Mouse (Mus musculus): Measurements from ENCODE around the gene Gm3646. TPM values are rescaled to one million over a fixed set of nuclear protein-coding genes. Genes with fewer than 3 reads are reported as not detected.

Gm3646 gene
- polyA plus RNA-seq, 2 experiments = not detected

GRCm38 (mm10) chr1:39830786-39831593 is 25.9 kb upstream of the Gm3646 start:
- no peak for DNase-seq (ENCODE audit: low read depth in 3 of 3, low spot score in 3 of 3)
- TF ChIP-seq CTCF (IDR thresholded peaks at IDR 0.05; ENCODE audit: low read depth) (no peak), EP300 (IDR thresholded peaks at IDR 0.05; ENCODE audit: low read depth) (no peak)
- Histone ChIP-seq H3K36me3 (replicated peaks; ENCODE audit: control insufficient read depth, insufficient read depth, low read depth) (no peaks in the 10 kb centered on the region), H3K27ac (no peak overlapping the region), H3K9ac (replicated peaks) (no peak overlapping the region), H3K9me3 (ENCODE audit: control insufficient read depth, low read length) (no peaks in the 10 kb centered on the region), H3K4me1 (replicated peaks; ENCODE audit: control insufficient read depth in 2 of 2, insufficient read depth in 2 of 2, low read length in 1 of 2) (0 out of 4 replicates have a peak, but pooled peaks cover 0 to 2% of the 10 kb centered on the region in 2 experiments), H3K4me2 (ENCODE audit: low read depth) (no peak overlapping the region), H3K27me3 (ENCODE audit: control insufficient read depth, insufficient read depth, low read length) (no peaks in the 10 kb centered on the region), H3K4me3 (ENCODE audit: insufficient read depth in 1 of 2, low read depth in 2 of 2, low read length in 2 of 2) (no peak overlapping the region)
- ATAC-seq (ENCODE audit: insufficient read depth) = no peak
- 76% methylated on average over 11 of the region's 11 CpGs for WGBS (ENCODE audit: insufficient replicate concordance)

GRCm38 (mm10) chr1:39824902-39825301 is 19.8 kb upstream of the Gm3646 start:
- Histone ChIP-seq H3K36me3 (replicated peaks; ENCODE audit: control insufficient read depth, insufficient read depth, low read depth) (no peaks in the 10 kb centered on the region), H3K27me3 (ENCODE audit: control insufficient read depth, insufficient read depth, low read length) (no peaks in the 10 kb centered on the region), H3K4me3 (ENCODE audit: insufficient read depth in 1 of 2, low read depth in 2 of 2, low read length in 2 of 2) (no peak overlapping the region), H3K4me2 (ENCODE audit: low read depth) (no peak overlapping the region), H3K27ac (no peak overlapping the region), H3K4me1 (replicated peaks; ENCODE audit: control insufficient read depth in 2 of 2, insufficient read depth in 2 of 2, low read length in 1 of 2) (no peaks in the 10 kb centered on the region), H3K9ac (replicated peaks) (no peak overlapping the region), H3K9me3 (ENCODE audit: control insufficient read depth, low read length) (no peaks in the 10 kb centered on the region)
- no peak for DNase-seq (ENCODE audit: low read depth in 3 of 3, low spot score in 3 of 3)
- no peak for ATAC-seq (ENCODE audit: insufficient read depth)
- WGBS (ENCODE audit: insufficient replicate concordance) = 26% methylated on average over 4 of the region's 4 CpGs
- no peak for TF ChIP-seq CTCF (IDR thresholded peaks at IDR 0.05; ENCODE audit: low read depth)
- TF ChIP-seq EP300 (IDR thresholded peaks at IDR 0.05; ENCODE audit: low read depth) = no peak

GRCm38 (mm10) chr1:39824240-39824639 is 19.1 kb upstream of the Gm3646 start:
- Histone ChIP-seq H3K9me3 (ENCODE audit: control insufficient read depth, low read length) (no peaks in the 10 kb centered on the region), H3K4me3 (ENCODE audit: insufficient read depth in 1 of 2, low read depth in 2 of 2, low read length in 2 of 2) (no peak overlapping the region), H3K27ac (no peak overlapping the region), H3K9ac (replicated peaks) (no peak overlapping the region), H3K4me2 (ENCODE audit: low read depth) (no peak overlapping the region), H3K27me3 (ENCODE audit: control insufficient read depth, insufficient read depth, low read length) (no peaks in the 10 kb centered on the region), H3K4me1 (replicated peaks; ENCODE audit: control insufficient read depth in 2 of 2, insufficient read depth in 2 of 2, low read length in 1 of 2) (no peaks in the 10 kb centered on the region), H3K36me3 (replicated peaks; ENCODE audit: control insufficient read depth, insufficient read depth, low read depth) (no peaks in the 10 kb centered on the region)
- ATAC-seq (ENCODE audit: insufficient read depth) (no peak), DNase-seq (ENCODE audit: low read depth in 3 of 3, low spot score in 3 of 3) (no peak)
- 49% methylated on average over 4 of the region's 4 CpGs for WGBS (ENCODE audit: insufficient replicate concordance)
- TF ChIP-seq EP300 (IDR thresholded peaks at IDR 0.05; ENCODE audit: low read depth) = no peak
- TF ChIP-seq CTCF (IDR thresholded peaks at IDR 0.05; ENCODE audit: low read depth) = no peak

- DNase-seq (ENCODE audit: low read depth in 3 of 3, low spot score in 3 of 3) (no peak), ATAC-seq (ENCODE audit: insufficient read depth) (no peak)
- TF ChIP-seq EP300 (IDR thresholded peaks at IDR 0.05; ENCODE audit: low read depth) = no peak
- TF ChIP-seq CTCF (IDR thresholded peaks at IDR 0.05; ENCODE audit: low read depth) = no peak
- Histone ChIP-seq H3K4me3 (ENCODE audit: insufficient read depth in 1 of 2, low read depth in 2 of 2, low read length in 2 of 2) (no peak overlapping the region), H3K4me2 (ENCODE audit: low read depth) (no peak overlapping the region), H3K27me3 (ENCODE audit: control insufficient read depth, insufficient read depth, low read length) (no peaks in the 10 kb centered on the region), H3K27ac (no peak overlapping the region), H3K36me3 (replicated peaks; ENCODE audit: control insufficient read depth, insufficient read depth, low read depth) (no peaks in the 10 kb centered on the region), H3K9ac (replicated peaks) (no peak overlapping the region), H3K9me3 (ENCODE audit: control insufficient read depth, low read length) (no peaks in the 10 kb centered on the region), H3K4me1 (replicated peaks; ENCODE audit: control insufficient read depth in 2 of 2, insufficient read depth in 2 of 2, low read length in 1 of 2) (no peaks in the 10 kb centered on the region)
- 59% methylated on average over 10 of the region's 10 CpGs for WGBS (ENCODE audit: insufficient replicate concordance)
Measured at GRCm38 (mm10) chr1:39819596-39819995, 14.5 kb upstream of the Gm3646 start.

GRCm38 (mm10) chr1:39815766-39816165 is 10.6 kb upstream of the Gm3646 start:
- ATAC-seq (ENCODE audit: insufficient read depth) = no peak
- TF ChIP-seq CTCF (IDR thresholded peaks at IDR 0.05; ENCODE audit: low read depth) (no peak), EP300 (IDR thresholded peaks at IDR 0.05; ENCODE audit: low read depth) (no peak)
- H3K9ac ChIP-seq (replicated peaks) = no peak overlapping the region
- no peak overlapping the region for H3K27ac ChIP-seq
- H3K4me2 ChIP-seq (ENCODE audit: low read depth) = no peak overlapping the region
- 59% methylated on average over 5 of the region's 5 CpGs for WGBS (ENCODE audit: insufficient replicate concordance)
- DNase-seq (ENCODE audit: low read depth in 3 of 3, low spot score in 3 of 3) = no peak
- no peaks in the 10 kb centered on the region for H3K36me3 ChIP-seq (replicated peaks; ENCODE audit: control insufficient read depth, insufficient read depth, low read depth)
- peaks cover 0 to 3% of the 10 kb centered on the region in 2 experiments; a peak in 1 of 4 replicates for H3K4me1 ChIP-seq (replicated peaks; ENCODE audit: control insufficient read depth in 2 of 2, insufficient read depth in 2 of 2, low read length in 1 of 2)
- no peaks in the 10 kb centered on the region for H3K27me3 ChIP-seq (ENCODE audit: control insufficient read depth, insufficient read depth, low read length)
- no peak overlapping the region for H3K4me3 ChIP-seq (ENCODE audit: insufficient read depth in 1 of 2, low read depth in 2 of 2, low read length in 2 of 2)
- no peaks in the 10 kb centered on the region for H3K9me3 ChIP-seq (ENCODE audit: control insufficient read depth, low read length)
